Mouse (Mus musculus) embryo, embryonic 10.5 days (tissue): ENCODE results near the gene Uox.

Experiments used
- DNase-seq: peaks from one replicate; pipeline ENCODE4 v3.0.0-alpha.2; 2015; ENCODE audit warnings: low spot score

The Uox gene

DNA sequence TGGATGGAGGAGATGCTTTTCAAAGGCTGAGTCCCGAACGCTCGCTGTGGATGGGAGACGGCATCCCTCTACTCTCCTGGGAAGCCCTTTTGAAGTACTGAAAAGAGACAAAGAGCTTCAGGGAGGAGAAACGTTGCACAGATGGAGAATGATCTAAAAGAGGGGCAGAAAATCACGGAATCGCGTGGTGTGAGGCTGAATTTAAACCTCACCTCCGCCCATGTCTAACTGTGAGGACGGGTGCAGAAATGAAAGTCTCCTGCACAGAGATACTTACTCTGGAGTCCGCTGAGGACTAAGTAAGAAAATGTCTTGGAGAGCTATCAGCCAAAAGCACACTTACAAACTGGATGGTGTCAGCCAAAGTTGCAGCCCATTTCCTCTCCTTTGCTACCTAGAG, 51.7 kb downstream of the Uox start:
- no peak for DNase-seq

DNA sequence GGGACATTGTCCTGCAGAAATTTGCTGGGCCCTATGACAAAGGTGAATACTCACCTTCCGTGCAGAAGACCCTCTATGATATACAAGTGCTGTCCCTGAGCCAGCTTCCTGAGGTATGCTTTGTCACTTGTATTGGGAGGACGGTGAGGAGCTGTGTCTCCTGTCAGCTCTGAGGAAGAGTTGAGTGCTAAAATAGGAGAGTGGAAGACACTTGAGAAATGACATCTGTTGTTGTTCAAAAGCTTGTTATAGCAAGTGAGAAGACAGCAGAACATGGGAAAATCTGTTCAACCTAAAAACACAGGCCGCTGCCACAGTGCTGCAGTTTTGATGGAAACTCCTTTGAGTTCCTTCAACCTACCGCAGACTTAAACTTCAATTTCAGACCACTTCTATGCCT, 55.5 kb downstream of the Uox start:
- DNase-seq, result no peak

DNA sequence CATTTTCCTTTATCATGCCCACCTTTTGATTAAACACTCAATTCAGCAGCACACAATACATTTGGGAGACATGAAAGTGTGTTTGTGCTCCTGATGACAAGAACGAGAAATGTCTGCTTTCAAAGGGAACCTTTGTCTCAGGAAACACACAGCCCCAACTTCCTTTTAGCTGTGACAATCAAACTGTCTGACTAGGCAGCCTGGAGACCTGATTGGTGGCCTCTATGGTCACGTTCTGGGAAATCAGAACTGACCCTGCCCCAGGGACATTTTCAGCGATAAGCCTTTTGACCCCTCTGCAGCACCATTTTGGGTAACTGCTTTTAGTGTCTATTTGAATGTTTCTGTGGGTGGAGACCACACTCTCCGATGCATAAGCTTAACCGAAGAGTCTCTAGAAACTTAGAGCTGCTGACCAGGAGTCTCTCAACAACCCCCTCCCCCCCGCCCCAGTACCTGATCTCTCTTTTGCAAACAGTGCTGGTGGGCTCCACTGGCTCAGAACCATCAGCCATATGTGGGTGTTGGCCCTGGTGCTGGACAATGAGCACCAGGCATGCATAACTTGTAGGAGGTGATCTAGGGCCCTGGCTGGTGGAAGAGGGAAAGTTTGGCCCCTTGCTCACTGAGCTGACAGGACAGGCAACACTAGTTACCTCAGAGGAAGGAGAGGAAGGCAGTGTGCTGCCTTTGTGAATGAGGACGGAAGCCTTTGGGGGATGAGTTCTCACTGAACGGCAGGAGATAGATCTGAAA, 58.2 kb downstream of the Uox start:
- peak; percentile 4 for DNase-seq

DNA sequence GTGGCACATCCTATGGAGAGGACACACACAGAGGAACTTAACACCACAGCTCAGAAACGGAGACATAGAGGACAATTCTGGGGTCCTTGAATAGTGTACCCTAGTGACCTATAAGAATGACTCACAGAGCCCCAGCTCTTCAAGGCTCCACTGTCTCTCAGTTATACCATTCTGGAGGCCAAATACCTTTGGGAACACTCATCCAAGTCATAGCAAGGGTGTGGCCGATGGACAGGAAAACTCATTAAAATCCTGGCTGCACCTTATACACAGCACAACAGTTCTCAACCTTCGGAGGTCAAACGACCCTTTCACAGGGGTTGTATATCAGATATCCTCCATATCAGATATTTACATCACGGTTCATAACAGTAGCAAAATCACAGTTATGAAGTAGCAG, 62.3 kb downstream of the Uox start:
- no peak for DNase-seq

DNA sequence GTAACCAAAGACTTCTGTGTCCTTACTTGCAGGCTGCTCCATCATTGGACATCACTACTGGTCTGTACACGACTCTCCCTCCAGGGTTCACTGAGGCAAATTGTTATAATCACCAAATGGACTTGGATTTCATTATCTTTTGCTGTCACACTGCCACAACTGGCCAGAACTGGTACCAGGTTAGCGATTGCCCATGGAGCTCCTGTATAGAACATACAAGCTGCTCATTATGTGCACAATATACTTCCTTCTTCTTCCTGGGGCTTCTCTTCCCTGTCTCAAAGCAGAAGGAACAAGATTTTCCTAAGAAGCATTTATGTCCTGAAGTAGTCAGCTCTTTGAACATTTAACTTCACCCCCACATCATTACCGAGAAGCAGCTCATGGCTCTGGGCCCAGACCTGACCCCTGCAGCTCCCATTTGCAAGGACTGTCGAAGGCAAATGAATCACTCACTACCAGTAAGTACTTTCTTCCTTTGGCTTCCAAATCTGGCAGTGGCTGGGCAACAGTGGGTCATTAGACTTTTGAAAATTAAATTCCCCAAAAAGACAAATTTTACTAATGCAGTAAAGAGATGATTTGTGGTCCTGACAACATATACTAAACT, 71.7 kb downstream of the Uox start:
- DNase-seq, result no peak

DNA sequence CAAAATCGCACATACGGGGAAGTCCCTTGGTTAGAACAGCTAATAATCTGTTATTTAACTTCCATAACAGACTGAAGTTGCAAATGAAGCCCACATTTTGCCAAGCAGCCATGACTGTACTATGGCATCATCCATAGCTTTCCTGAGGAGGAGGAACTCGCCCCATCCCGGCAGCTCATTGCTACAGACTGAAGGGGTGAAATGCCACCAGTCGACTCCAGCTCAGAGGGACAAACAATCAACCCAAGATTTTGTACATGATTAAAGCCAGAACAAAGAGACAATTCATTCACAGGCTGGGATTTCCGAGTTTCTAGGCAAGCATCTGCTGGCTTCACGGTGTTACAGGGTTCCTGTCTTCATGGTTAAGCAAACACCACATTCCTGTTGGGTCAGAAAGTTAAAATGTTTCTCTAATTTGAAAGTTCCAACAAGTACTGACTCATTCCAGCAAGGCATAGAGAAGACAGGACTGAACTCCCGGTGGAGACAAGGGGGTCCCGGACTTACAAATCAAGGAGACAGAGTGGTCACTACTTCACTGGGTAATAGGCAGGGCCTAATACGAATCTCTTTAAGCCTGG, 79.2 kb downstream of the Uox start:
- DNase-seq, result no peak

DNA sequence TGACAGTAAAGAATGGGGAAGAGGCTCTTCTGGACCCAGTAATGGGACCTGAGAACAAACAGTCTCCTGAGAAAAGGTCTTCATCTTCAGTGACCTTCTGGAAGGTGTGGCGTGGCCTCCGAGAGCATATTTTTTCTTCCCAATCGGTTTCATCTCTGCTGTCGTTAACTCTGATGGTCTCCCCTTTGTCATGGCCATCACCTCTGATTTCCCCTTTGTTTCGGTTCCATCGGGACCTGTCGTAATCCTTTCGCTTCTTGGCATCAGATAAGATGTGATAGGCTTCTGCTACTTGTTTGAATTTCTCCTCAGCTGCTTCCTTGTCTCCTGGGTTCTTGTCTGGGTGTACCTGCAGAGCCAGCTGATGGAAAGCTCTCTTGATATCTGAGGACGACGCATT, 80.5 kb downstream of the Uox start:
- no peak for DNase-seq

GRCm38 (mm10) chr3:146651217-146651616, 81.0 kb downstream of the Uox start, which contains the start of gene 4930503B20Rik:
TSS of gene 4930503B20Rik (minus strand) at chr3:146651317.
- DNase-seq, result no peak

- no peak for DNase-seq
Measured at GRCm38 (mm10) chr3:146652431-146652830, 82.2 kb downstream of the Uox start.

GRCm38 (mm10) chr3:146653692-146654091, 83.5 kb downstream of the Uox start:
- no peak for DNase-seq

- peak; percentile 24 for DNase-seq
Measured at GRCm38 (mm10) chr3:146655111-146655577, 84.9 kb downstream of the Uox start.

GRCm38 (mm10) chr3:146657433-146657832, 87.2 kb downstream of the Uox start:
- no peak for DNase-seq

GRCm38 (mm10) chr3:146658061-146658639, 87.9 kb downstream of the Uox start:
- no peak for DNase-seq

- no peak for DNase-seq
Measured at GRCm38 (mm10) chr3:146659321-146659720, 89.1 kb downstream of the Uox start.

DNA sequence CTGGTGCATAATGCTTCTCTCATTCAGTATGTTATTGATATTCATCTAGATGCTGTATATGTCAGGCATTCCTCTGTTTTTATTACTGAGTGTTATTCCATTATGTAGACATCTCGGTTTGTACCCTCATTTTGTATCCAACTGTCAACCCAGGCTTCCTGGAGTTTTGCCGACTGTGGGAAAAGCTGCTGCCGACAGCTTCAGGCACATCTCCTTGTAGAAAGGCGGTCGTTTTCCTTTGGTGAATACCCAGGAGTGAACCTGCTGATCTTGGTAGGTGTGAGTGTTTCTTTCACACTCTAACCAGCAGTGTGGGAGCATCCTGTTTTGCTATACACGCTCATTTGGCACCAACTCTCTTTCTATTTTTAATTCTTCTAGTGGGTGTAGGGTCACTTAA, 90.8 kb downstream of the Uox start:
- no peak for DNase-seq

DNA sequence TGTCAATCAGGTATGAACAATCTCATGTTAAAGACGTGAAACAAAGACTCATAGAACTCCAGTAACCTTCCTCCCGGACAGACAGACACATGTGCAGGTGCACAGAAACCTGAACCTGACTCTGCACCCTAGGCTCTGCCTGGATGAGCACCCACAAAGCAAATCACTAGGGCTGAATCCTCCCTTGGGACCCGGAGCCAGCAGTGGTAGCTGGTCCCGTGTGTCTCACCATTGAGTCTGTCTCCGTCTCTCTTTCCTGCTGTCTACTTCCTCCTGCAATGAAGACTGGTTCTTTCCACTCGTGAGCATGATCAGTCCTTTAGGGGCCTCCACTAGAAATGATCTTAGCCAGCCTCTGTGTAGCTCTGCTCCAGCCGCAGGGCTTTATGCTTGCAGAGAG, 91.7 kb downstream of the Uox start:
- no peak for DNase-seq

DNA sequence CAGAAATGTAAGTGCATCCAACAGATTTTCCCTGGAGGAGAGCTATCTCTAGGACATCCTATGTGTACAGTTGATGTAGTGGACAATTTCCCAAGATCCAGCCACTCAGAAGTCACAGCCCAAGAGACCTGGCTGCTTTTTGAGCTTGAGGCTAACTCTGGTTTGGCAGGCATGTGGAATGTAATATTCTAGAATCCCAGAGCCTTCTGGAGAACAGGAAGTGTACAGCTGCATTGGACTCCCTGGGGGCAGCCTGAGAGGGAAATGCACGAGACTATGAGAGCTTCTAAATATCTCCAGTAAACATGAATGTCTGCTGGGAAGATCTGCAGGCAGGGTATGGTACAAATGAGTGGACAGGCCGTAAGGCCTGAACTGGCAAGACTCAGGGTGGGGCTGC, 100.9 kb downstream of the Uox start:
- DNase-seq, result no peak

DNA sequence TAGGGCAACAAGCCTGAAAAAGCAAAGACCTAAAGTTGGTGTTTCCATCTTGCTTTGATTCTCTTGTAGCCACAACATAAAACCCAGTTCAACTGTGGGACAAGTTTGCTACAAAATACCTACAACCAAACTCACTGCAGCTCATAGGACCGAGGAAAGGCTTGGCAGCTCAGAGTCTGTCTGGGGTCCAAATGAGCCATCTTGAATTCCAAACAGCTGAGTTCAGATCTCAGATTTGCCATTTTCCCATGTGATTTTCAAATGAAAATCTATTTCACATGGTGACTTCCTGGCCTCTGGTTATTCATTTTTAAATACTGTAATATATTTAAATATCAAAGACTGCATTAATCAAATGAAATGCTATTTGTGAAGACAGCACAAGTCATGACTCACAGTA, 104.9 kb downstream of the Uox start:
- DNase-seq, result no peak

- no peak for DNase-seq
Measured at GRCm38 (mm10) chr3:146676193-146676592, 106.0 kb downstream of the Uox start.

GRCm38 (mm10) chr3:146679646-146680045, 109.4 kb downstream of the Uox start:
- DNase-seq, result no peak

- DNase-seq, result no peak
Measured at GRCm38 (mm10) chr3:146680625-146681024, 110.4 kb downstream of the Uox start.

GRCm38 (mm10) chr3:146681696-146682095, 111.5 kb downstream of the Uox start:
- DNase-seq, result no peak
